Mouse (Mus musculus) urinary bladder, adult 2 months (tissue): ENCODE results near the gene Nedd4. TPM values are rescaled to one million over a fixed set of nuclear protein-coding genes. Genes with fewer than 3 reads are reported as not detected.

Experiments used
- DNase-seq: peaks from one replicate; pipeline ENCODE4 v3.0.0; 2022; ENCODE audit warnings: low spot score
- polyA plus RNA-seq: library from polyadenylated mRNA; depleted of rRNA; stranded (reverse); fragments of >200 nt; gene quantifications from 2 replicates; pipeline ENCODE4 v1.2.3, GENCODE M21; 2012

Gene Nedd4
- polyA plus RNA-seq, 1 experiment = 389 TPM

DNA sequence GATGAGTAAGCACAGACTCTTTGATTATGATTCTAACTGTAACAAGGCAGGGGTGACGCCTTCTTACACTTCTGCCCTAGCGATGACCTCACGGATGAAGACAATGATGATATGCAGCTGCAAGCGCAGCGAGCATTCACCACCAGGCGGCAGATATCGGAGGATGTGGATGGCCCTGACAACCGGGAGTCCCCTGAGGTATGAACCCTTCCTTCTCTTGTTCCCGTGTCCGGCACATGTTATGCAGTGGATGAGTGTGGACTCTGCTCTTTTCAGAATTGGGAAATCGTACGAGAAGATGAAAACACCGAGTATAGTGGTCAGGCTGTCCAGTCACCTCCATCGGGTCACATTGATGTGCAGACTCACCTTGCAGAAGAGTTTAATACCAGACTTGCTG lies 59.1 kb downstream of the Nedd4 start:
- DNase-seq = no peak

GRCm38 (mm10) chr9:72722622-72723021 lies 60.5 kb downstream of the Nedd4 start:
- DNase-seq = no peak

GRCm38 (mm10) chr9:72724491-72725221 lies 62.5 kb downstream of the Nedd4 start:
- no peak for DNase-seq

DNA sequence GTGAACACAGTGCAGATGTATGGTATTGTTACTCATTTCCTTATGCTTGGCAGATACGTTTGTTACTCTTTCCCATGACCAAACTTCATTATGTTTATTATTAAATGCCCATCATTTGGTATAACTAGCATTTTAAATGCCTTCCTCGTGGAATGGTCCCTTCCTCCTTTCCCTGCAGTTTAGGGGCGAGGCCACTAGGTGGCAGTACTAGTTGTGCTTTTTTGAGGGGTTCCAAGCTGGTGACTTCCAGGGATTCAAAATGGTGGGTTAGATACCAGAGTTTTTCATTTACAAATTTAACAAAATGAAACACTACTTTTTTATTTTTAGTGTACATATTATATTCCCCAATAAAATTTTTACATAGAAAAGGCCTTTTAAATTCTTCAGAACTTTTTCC lies 71.8 kb downstream of the Nedd4 start:
- DNase-seq = no peak

DNA sequence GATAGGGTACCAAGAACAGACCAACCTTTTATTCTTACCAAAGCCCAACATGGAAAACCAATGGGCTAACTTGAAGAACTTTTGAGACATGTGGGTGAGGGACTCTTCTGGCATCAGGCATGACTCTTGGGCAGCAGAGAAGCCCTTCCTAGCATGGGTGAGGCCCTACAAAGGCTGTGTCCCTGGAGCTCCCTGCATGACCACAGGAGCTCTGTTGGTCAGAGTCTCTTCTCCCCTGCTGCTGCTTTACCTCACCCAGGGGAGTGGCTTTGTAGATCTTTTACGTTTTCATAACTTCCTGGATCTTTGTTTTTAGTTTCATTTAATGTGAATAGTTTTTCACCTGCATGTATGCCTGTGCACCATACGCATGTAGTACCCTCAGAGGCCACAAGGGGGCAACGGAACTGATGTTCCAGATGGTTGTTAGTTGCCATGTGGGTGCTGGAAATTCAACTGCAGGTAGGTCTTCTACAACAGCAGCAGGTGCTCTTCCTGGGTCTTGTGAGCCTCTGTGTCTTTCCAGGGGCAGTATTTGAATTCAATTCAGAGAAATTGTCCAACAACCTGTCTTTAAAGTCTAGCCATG lies 73.8 kb downstream of the Nedd4 start:
- DNase-seq = no peak

GRCm38 (mm10) chr9:72741206-72741605 lies 79.1 kb downstream of the Nedd4 start:
- no peak for DNase-seq

DNA sequence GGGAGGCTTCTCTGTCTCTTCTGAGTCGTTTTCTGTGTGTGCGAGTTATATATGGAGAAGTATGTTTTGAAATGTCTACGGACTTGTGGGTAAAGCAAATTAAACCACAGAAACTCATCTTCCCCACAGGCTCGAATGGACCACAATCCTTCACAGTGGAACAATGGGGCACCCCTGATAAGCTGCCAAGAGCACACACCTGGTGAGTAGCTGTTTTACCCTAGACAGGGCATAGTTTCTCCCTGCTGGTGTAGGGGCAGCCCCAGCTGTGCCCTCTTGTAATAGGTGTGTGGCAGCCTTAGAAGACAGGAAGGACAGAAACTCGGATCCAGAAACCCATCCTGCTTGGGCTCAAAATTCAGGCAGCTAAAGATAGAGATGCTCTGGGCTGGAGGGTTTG lies 84.1 kb downstream of the Nedd4 start:
- DNase-seq = no peak

- no peak for DNase-seq
Observed at GRCm38 (mm10) chr9:72750272-72750671, 88.1 kb downstream of the Nedd4 start.

GRCm38 (mm10) chr9:72752656-72753055 lies 90.5 kb downstream of the Nedd4 start:
- no peak for DNase-seq

GRCm38 (mm10) chr9:72753741-72754140 lies 91.6 kb downstream of the Nedd4 start:
- DNase-seq = no peak

GRCm38 (mm10) chr9:72757143-72757542 lies 95.0 kb downstream of the Nedd4 start:
- no peak for DNase-seq

GRCm38 (mm10) chr9:72758705-72759131 lies 96.6 kb downstream of the Nedd4 start:
- no peak for DNase-seq

DNA sequence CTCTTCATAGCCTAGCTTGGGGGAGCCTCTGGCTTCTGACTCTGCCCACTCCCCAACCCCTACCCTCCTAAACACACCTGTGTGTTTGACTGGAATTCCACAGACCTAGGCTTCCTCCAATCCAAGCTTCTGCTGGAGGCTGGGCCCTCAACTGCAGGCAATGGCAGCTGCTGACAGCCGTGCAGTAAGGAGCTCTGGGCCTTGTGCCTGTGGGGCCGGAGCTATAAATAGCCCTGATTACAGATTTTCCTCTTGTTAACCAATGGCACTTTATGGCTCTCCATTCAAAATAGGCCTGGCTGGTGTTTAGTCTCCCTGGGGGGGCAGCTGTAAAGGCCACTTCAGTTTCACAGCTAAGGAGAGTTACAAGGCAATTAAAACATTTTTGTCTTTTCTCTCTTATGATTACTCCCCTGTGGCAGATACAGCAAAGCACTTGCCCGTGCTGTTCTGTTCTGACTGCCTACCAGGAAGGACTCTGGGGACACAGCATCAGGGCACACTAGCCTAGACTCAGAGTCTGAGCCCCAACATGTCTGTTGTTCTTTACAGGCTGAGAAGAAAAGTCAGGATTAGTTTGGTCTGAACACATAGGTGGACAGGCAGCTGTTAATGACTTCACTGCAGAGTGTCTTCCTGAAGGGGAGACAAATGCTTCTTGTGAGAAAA lies 101.0 kb downstream of the Nedd4 start:
- no peak for DNase-seq

DNA sequence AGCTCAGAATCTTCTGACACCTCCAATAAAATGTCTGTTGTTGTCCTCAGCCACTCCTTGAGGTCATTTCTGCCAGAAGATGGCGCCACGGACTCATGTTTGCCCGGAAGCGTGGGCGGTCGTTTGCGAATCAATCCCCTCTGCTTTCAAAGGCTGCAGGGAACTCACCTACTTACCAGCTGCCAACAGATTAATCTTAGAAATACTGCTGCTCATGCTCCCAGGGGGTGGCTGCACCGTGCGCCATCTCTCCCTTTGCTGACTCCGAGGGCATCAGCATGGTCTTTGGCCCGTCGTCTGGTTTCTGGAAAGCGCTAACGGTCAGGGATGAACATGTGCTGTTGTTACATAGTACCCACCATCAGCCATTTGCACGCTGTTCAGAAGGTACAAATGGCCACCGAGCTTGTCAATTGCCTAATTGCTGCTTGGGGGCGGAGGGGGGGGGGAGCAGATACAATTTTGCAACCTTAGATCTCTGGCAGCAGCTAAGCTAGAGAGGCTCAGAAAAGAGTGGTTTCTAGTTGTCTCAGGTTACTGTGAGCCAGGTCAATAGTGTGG lies 104.7 kb downstream of the Nedd4 start:
- peak; percentile 57 for DNase-seq

- DNase-seq = no peak
Observed at GRCm38 (mm10) chr9:72775022-72775421, 112.9 kb downstream of the Nedd4 start.

GRCm38 (mm10) chr9:72779004-72779403 lies 116.9 kb downstream of the Nedd4 start:
- DNase-seq = no peak

- DNase-seq = no peak
Observed at GRCm38 (mm10) chr9:72779733-72780132, 117.6 kb downstream of the Nedd4 start.

DNA sequence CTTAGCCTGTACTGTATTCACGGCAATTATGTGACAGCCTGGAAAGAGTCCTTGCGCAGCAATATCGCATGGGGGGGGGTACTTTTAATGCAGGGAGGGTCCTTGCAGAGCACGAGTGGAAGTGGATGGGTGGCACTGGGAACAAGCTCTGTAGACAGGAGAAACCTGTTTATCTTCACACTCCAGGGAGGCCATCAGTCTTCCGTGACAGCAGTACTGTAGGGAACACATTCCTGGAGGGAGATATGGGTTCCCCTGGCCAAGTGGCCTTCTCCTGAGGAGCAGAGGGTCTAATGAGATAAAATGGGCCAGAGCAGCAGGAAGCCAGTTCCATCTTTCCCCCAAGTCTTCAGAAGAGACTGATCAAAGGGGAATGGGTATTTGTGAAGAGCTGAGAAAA lies 118.5 kb downstream of the Nedd4 start:
- no peak for DNase-seq

DNA sequence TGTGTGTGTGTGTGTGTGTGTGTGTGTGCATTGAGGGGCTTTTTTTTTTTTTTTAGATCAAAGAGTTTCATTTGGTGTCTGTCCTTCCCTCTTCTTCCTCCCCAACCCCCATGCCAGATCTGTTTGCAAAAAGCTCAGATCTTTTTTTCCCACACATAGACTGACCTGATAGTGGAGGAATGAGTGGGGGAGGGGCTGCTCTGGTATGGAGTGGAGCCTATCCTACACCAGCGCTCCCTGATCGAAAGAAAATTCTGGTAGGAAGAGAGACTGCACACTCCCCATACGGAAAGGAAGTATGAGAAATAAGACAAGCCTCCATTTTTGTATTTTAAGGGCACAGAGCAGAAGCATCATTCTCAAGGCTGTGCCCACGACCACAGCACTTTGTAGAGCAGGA lies 119.3 kb downstream of the Nedd4 start:
- DNase-seq = no peak

DNA sequence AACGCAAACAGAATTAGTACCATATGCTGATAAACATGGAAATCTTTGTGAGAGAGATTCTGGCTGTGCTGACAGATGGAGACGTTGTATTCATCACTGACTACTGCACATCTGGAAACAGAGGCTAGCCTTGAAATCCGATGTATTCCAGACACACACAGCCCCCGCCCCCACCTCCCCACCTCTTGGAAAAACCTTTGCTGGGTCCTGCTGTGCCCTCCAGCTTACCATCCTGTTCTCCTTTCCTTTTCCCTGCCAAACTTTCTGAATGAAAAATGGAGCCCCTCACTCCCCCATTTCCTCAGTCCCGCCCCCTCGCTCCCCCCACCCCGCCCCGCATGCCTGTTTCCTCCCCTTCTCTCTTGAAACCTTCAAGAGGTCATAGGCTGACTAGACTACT lies 120.0 kb downstream of the Nedd4 start:
- no peak for DNase-seq

DNA sequence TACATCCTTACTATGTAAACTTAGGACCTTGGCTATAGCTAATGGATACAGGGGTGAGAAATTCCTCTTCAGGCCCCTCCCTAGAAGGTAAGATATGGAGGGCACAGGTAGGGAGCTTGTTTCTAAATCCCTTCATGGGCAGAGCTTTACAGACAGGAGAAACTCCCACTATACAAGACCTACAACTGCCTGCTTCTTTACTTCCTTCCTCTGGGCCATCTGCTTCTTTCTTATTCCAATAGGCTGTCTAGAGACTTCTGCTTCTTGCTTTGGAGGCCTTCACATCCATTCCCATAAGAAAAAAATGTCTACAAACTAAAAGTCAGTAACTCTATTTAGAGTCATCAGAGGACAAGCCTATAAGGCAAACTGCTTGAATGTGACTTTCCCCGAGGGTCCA lies 125.6 kb downstream of the Nedd4 start:
- DNase-seq = no peak

- DNase-seq = no peak
Observed at GRCm38 (mm10) chr9:72790530-72791212, 128.5 kb downstream of the Nedd4 start.
